Mouse (Mus musculus): ENCODE results near the gene Ces1c.

The Ces1c gene

DNA sequence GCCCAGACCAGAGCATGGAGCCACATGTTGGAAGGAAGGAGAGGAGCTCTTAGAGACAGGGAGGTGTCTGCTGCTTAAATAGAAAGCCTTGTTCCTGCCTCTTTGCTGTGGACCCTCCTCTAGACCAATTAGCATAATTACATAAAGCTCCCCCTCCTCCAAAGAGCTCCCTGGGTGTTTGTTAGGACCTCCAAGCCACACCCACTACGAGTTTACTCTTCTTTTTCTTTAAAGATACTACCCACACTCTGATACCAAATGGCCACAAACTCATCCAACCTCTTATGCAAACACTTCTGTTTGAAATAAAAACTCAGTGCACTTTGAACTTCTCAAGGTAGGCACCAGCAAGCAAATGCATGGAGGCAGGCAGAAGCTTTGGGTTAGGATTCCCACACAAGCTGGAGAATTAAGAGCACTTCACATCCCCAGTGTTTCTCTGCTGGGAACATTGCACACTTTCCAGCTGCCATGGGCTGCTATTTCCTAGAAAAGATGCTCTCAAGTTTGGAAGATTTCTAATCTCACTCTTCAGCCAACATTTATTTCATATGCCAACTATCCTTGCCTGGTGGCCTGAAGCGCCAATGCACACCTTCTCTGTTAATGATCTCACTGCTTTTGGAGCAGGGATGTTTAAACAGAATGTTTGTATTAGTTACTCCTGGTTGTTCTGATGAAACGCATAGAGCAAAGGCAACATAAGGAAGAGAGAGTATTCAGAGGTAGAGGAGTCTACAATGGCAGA is at the start of gene Ces1c:
Gene Ces1c (minus strand): TSS at position 51 of the 748 bp plus-strand sequence.
- DNase-seq (ENCODE audit: low spot score) = no peak

- DNase-seq (ENCODE audit: low spot score) = no peak
These were observed 49.6 kb upstream of the Ces1c start for GRCm38 (mm10) chr8:93180581-93181129.

- DNase-seq (ENCODE audit: low spot score) = no peak
These were observed 45.5 kb upstream of the Ces1c start for GRCm38 (mm10) chr8:93176593-93176992.

- DNase-seq (ENCODE audit: low spot score) = no peak
These were observed 43.5 kb upstream of the Ces1c start for GRCm38 (mm10) chr8:93174554-93174953.

GRCm38 (mm10) chr8:93171846-93172590 is 40.9 kb upstream of the Ces1c start:
- peak; percentile 1 for DNase-seq (ENCODE audit: low spot score)

DNA sequence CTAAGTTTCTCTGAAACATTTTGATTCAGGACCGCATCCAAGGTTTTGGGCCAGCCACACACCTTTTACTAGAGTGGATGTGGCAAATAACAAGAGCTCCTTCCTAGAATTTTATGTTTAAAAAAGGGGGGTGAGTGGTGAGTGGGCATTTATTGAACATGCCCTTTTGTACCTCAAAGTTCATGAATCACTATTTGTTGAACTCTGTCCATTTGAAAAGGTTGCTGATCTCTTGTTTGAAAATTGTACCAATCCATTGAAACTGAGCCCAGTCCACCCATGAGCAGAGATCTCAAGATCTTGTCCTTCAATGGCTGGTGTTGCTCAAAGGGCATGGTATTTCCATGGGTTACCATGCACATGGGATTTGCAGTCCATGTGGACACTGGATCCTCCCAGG is 32.3 kb upstream of the Ces1c start:
- DNase-seq (ENCODE audit: low spot score) = no peak

DNA sequence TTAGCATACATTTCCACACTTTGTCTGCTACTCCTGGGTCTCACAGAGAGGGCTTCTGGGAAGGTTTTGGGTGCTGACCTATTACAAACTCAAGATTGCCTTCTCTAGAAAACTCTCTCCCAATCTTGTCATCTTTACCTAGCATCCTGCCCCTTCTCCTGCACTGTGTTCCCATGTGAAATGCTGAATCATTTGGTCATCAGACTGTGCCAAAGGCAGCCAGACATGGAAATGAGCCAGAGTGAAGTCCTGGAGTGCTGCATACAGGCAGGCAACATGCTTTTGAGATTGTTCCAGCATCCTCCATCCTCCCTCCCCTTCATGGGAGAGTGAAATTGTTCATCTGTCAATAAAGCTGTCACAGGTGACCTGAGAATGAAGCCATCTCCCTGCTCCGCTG is 20.3 kb upstream of the Ces1c start:
- DNase-seq (ENCODE audit: low spot score) = no peak

- DNase-seq (ENCODE audit: low spot score) = no peak
These were observed 16.2 kb upstream of the Ces1c start for GRCm38 (mm10) chr8:93147331-93147730.

DNA sequence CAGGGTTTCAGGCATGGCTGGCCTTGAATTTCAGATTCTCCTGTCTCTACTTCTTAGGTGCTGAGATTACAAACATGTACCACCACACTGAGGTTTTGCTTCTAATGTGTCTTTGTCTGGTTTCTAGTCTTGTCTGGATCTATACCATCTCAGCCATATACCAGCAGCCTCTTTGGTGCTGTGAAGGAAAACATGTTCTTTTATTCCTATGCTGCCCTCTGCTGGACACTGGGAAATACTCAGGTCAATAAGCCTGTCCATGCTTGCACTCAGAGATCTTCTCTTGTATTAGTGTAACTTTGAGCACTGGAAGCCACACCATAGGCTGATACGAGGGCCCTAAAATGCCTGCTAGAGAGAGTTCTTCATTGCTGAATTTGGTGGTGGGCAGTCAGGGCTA is 9.6 kb upstream of the Ces1c start:
- DNase-seq (ENCODE audit: low spot score) = peak; percentile 3

DNA sequence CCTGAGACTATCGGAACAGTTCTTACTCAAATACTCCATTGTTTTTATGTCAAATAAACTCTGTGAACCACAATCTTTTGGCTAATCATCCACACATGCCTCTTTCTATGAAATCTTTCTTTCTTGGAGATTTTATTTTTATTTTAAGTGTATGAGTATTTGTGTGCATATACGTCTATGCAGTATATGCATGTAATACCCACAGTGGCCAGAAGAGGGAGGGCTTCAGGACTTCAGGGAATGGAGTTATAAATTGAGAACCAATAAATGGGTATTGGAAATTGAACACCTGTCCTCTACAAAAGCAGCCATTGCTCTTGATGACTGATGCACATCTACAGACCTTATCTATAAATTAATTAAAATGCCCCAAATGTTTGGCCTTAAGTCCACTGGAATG is 1.1 kb upstream of the Ces1c start:
- DNase-seq (ENCODE audit: low spot score) = no peak

GRCm38 (mm10) chr8:93126476-93126875 is 4.6 kb downstream of the Ces1c start:
- no peak for DNase-seq (ENCODE audit: low spot score)

DNA sequence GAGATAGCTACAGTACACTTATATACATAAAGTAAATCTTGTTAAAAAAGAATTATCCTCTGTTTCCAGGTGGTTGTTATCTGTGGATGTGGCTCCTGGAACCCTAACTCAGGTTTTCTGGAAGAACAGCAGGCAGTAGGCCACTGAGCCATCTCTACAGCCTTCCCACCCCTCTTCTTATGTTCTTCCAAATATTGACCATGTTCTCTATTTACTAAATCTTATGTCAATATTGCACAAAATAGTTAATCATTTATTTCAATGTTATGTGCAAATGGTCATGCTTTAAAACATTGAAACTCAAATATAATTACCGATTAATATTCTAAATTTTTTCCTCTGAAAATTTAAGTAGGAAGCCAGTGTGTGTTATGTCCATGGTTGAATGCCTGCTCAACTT is 9.1 kb downstream of the Ces1c start:
- no peak for DNase-seq (ENCODE audit: low spot score)

GRCm38 (mm10) chr8:93095376-93095775 is 35.7 kb downstream of the Ces1c start:
- DNase-seq (ENCODE audit: low spot score) = peak; percentile 13

DNA sequence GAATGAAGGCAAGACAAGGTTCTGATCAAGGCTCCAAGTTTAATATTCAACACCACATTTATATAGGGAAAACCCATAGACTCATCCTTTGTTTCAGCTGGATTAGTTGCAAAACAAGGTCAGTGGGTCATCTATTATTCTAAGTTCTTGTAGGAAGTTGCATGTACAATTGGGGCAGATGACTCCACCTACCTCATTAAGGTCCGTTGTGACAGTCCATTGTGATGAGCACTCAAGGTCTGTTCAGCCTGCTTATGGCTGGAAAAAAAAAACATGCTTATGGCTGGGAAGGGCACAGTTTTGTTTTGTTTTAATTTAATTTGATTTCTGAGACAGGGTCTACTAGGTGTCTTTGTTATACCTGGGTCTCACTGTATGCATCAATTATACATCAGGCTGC is 39.8 kb downstream of the Ces1c start:
- DNase-seq (ENCODE audit: low spot score) = no peak

- DNase-seq (ENCODE audit: low spot score) = peak; percentile 22
These were observed 42.4 kb downstream of the Ces1c start for GRCm38 (mm10) chr8:93088686-93089122.

GRCm38 (mm10) chr8:93088193-93088592 is 42.9 kb downstream of the Ces1c start:
- DNase-seq (ENCODE audit: low spot score) = no peak

- DNase-seq (ENCODE audit: low spot score) = no peak
These were observed 51.2 kb downstream of the Ces1c start, which contains the start of gene Ces1b for GRCm38 (mm10) chr8:93079887-93080286. Gene Ces1b, minus strand, starts transcription at chr8:93080017.

DNA sequence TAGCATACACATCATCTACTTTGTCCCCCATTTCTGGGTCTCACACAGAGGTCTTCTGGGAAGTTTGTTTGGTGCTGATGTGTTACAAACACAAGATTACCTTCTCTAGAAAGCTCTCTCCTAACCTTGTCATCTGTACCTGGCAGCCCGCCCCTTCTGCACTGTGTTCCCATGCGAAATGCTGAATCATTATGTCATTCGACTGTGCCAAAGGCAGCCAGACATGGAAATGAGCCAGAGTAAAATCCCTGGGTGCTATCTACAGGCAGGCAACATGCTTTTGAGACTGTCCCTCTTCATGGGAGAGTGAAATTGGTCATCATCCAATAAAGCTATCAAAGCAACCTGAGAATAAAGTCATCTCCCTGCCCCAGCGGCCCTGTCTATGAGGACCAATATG is 55.8 kb downstream of the Ces1c start:
- no peak for DNase-seq (ENCODE audit: low spot score)

DNA sequence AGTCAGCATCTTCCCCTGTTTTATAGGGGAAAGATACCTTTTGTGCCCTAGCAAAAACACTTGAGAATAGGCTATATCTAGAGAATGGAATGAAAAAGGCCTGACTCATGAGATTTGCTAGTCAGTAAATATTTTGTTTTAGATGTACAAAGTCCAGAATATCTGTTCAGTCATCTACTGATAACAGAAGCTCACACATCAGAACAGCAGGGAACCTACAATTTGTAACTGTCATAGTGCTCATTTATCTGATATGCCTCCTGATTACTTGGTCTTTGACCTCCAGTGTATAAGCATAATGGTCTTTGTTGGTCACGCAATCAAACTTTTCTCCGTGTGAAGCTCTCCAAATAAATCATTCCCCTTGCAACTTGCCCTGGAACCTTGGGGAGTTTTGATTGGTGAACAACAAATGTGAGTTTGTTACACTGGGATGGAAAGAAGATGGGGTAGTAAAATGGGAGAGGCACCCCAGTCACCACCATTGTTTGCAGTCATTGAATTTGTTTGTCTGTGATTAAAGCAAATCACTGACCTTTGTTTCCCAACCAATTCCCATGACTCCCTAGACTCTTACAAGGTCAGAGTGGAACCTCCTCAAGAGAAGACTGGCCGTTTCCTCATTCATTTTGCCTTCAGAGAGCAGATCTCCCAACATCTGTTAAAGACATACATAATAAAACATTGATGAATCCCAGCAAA is 67.5 kb downstream of the Ces1c start:
- DNase-seq (ENCODE audit: low spot score) = no peak

GRCm38 (mm10) chr8:93059185-93059584 is 71.9 kb downstream of the Ces1c start:
- peak; percentile 33 for DNase-seq (ENCODE audit: low spot score)

DNA sequence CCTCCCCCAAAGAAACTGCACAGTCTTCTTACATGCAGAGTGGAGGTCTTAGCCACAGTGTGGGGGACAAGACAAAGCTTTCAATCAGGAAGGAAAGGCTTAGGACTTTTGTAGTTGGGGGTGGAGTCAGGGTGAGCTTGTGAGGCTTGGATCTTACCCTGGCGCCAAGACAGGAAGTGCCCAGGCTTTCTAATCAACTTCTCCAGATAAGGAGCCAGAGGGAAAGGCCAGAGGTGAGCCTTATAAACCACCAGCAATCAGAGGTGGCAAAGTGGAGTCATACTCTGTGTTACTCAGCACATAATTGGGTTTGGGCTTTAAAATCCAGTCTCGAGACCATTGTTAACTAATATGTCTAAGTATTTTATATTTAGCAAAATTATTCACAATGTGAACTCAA is 75.8 kb downstream of the Ces1c start:
- peak; percentile 2 for DNase-seq (ENCODE audit: low spot score)
